Mouse (Mus musculus) CH12.LX (cell line): Measurements from ENCODE around the gene Selenok. TPM values are rescaled to one million over a fixed set of nuclear protein-coding genes. Genes with fewer than 3 reads are reported as not detected.

Experiments used
- DNase-seq: peaks from one replicate; pipeline ENCODE4 v3.0.0-alpha.2; 2013; ENCODE audit errors: extremely low read depth
- H3K27ac ChIP-seq: 2 replicates; pipeline ENCODE4 v1.5.1; 2012; ENCODE audit warnings: low read depth, mild to moderate bottlenecking, control low read depth, moderate library complexity; ENCODE audit not compliant: insufficient read depth
- H3K27me3 ChIP-seq: replicated peaks from 2 replicates; pipeline ENCODE3; 2012; ENCODE audit warnings: inconsistent platforms
- H3K36me3 ChIP-seq, 2 experiments: replicated peaks in 1 of 2; 2 replicates each; pipeline versions ENCODE3 to v1.6.1; 2012; ENCODE audit warnings: inconsistent platforms in 1 of 2, low read length in 1 of 2, mild to moderate bottlenecking in 1 of 2, mixed read lengths in 1 of 2, moderate library complexity in 1 of 2; ENCODE audit not compliant: control insufficient read depth in 1 of 2, insufficient read depth in 1 of 2
- H3K4me1 ChIP-seq, 2 experiments: 2 replicates each; pipeline ENCODE4 v1.6.1; 2012; ENCODE audit warnings: inconsistent platforms in 1 of 2, moderate library complexity in 1 of 2; ENCODE audit not compliant: insufficient read depth in 2 of 2, control insufficient read depth in 1 of 2
- H3K4me2 ChIP-seq: 2 replicates; pipeline ENCODE4 v1.6.1; 2012; ENCODE audit warnings: low read depth, mild to moderate bottlenecking, control low read depth; ENCODE audit not compliant: poor library complexity, insufficient read depth, severe bottlenecking
- H3K4me3 ChIP-seq, 3 experiments: fragments of 150-350 bp in 1 of 3; sonication (generic) in 1 of 3; replicated peaks in 1 of 3; 2 replicates each; pipeline versions ENCODE3 to v1.5.1; 2011 to 2012; ENCODE audit warnings: low read depth in 2 of 3, low read length in 2 of 3, mild to moderate bottlenecking in 2 of 3, moderate library complexity in 2 of 3, control low read depth in 1 of 3, improper control_type of control experiment in 1 of 3, inconsistent platforms in 1 of 3, mixed read lengths in 1 of 3; ENCODE audit not compliant: poor library complexity in 1 of 3
- H3K79me2 ChIP-seq: replicated peaks from 2 replicates; pipeline ENCODE4 v1.6.1; 2012; ENCODE audit warnings: mild to moderate bottlenecking, moderate library complexity; ENCODE audit not compliant: control insufficient read depth, poor library complexity, insufficient read depth, severe bottlenecking; ENCODE audit errors: extremely low read depth
- H3K9ac ChIP-seq: 2 replicates; pipeline ENCODE4 v1.6.1; 2012; ENCODE audit warnings: low read depth, mild to moderate bottlenecking, control low read depth, moderate library complexity; ENCODE audit not compliant: insufficient read depth
- H3K9me3 ChIP-seq: replicated peaks from 2 replicates; pipeline ENCODE3; 2012; ENCODE audit warnings: low read length, inconsistent platforms, mixed read lengths
- GABPA ChIP-seq: IDR thresholded peaks from 2 replicates; pipeline ENCODE4 v1.6.1; 2012; ENCODE audit warnings: low read depth, low read length, improper control_type of control experiment, inconsistent platforms; ENCODE audit not compliant: insufficient replicate concordance
- HCFC1 ChIP-seq: IDR thresholded peaks from 2 replicates; pipeline ENCODE4 v1.6.1; 2012; ENCODE audit warnings: low read depth, mild to moderate bottlenecking, inconsistent platforms, low read length, improper control_type of control experiment
- IRF4 ChIP-seq: IDR thresholded peaks from 2 replicates; pipeline ENCODE4 v1.6.1; 2014; ENCODE audit warnings: low read depth, mild to moderate bottlenecking, inconsistent platforms, low read length, improper control_type of control experiment
- KAT2A ChIP-seq: IDR thresholded peaks from 2 replicates; pipeline ENCODE4 v1.6.1; 2012; ENCODE audit warnings: low read length, improper control_type of control experiment, inconsistent platforms; ENCODE audit not compliant: insufficient replicate concordance
- MAFK ChIP-seq: IDR thresholded peaks from 2 replicates; pipeline ENCODE4 v1.6.1; 2011; ENCODE audit warnings: low read length, improper control_type of control experiment; ENCODE audit not compliant: insufficient replicate concordance
- MAZ ChIP-seq: IDR thresholded peaks from 2 replicates; pipeline ENCODE4 v1.6.1; 2012; ENCODE audit warnings: low read depth, mild to moderate bottlenecking, inconsistent platforms, low read length, improper control_type of control experiment, moderate library complexity
- MYC ChIP-seq: IDR thresholded peaks from 2 replicates; pipeline ENCODE4 v1.6.1; 2011; ENCODE audit warnings: low read depth, mild to moderate bottlenecking, improper control_type of control experiment, low read length
- NRF1 ChIP-seq: IDR thresholded peaks from 2 replicates; pipeline ENCODE4 v1.6.1; 2014; ENCODE audit warnings: low read depth, mild to moderate bottlenecking, inconsistent platforms, low read length, improper control_type of control experiment, moderate library complexity
- PAX5 ChIP-seq: IDR thresholded peaks from 2 replicates; pipeline ENCODE4 v1.6.1; 2012; ENCODE audit warnings: low read length, inconsistent platforms, mixed read lengths
- POLR2A ChIP-seq: IDR thresholded peaks from 2 replicates; pipeline ENCODE4 v1.6.1; 2011; ENCODE audit warnings: low read depth, mild to moderate bottlenecking, improper control_type of control experiment, low read length
- RAD21 ChIP-seq: IDR thresholded peaks from 2 replicates; pipeline ENCODE4 v1.6.1; 2011; ENCODE audit warnings: low read depth, mild to moderate bottlenecking, low read length, improper control_type of control experiment, moderate library complexity
- RCOR1 ChIP-seq: conservative IDR thresholded peaks from 2 replicates; pipeline ENCODE4 v1.6.1; 2012; ENCODE audit warnings: low read depth, mild to moderate bottlenecking, inconsistent platforms, low read length, improper control_type of control experiment
- SMC3 ChIP-seq: IDR thresholded peaks from 2 replicates; pipeline ENCODE4 v1.6.1; 2011; ENCODE audit warnings: low read depth, low read length, improper control_type of control experiment
- TBP ChIP-seq: conservative IDR thresholded peaks from 2 replicates; pipeline ENCODE4 v1.6.1; 2011; ENCODE audit warnings: low read depth, low read length, improper control_type of control experiment
- TCF12 ChIP-seq: IDR thresholded peaks from 2 replicates; pipeline ENCODE4 v1.6.1; 2014; ENCODE audit warnings: low read depth, mild to moderate bottlenecking, inconsistent platforms, low read length, improper control_type of control experiment
- UBTF ChIP-seq: IDR thresholded peaks from 2 replicates; pipeline ENCODE4 v1.6.1; 2012; ENCODE audit warnings: low read depth, mild to moderate bottlenecking, inconsistent platforms, low read length, improper control_type of control experiment, moderate library complexity
- USF1 ChIP-seq: IDR thresholded peaks from 2 replicates; pipeline ENCODE4 v1.6.1; 2014; ENCODE audit warnings: low read depth, mild to moderate bottlenecking, inconsistent platforms, low read length, improper control_type of control experiment
- ZC3H11A ChIP-seq: IDR thresholded peaks from 2 replicates; pipeline ENCODE4 v1.6.1; 2012; ENCODE audit warnings: low read depth, mild to moderate bottlenecking, inconsistent platforms, low read length, improper control_type of control experiment
- ZKSCAN1 ChIP-seq: IDR thresholded peaks from 2 replicates; pipeline ENCODE4 v1.6.1; 2012; ENCODE audit warnings: low read depth, inconsistent platforms, low read length, improper control_type of control experiment, borderline replicate concordance
- ZMIZ1 ChIP-seq: IDR thresholded peaks from 2 replicates; pipeline ENCODE4 v1.6.1; 2012; ENCODE audit warnings: low read depth, mild to moderate bottlenecking, inconsistent platforms, low read length, improper control_type of control experiment
- dilution Hi-C: fragments of 300-500 bp; cut with MboI; formaldehyde crosslinking; loops from 2 replicates; pipeline ENCODE4 v1.14.3; 2020; ENCODE audit warnings: low sequenced_read_pairs; ENCODE audit not compliant: extremely low pct_unique_long_range_greater_than_20kb, extremely low pct_ligation_motif_present
- in situ Hi-C: fragments of 300-500 bp; cut with MboI; formaldehyde crosslinking; loops from 3 replicates; pipeline ENCODE4 v1.14.3; 2019; ENCODE audit warnings: low sequenced_read_pairs, low pct_ligation_motif_present, low pct_unique_long_range_greater_than_20kb, mixed read lengths
- polyA plus RNA-seq: library from polyadenylated mRNA; unstranded; fragments of >175 nt; gene quantifications from 2 replicates; pipeline ENCODE4 v1.2.1, GENCODE M21; 2012; ENCODE audit warnings: low read depth; ENCODE audit not compliant: insufficient read length
- total RNA-seq, 2 experiments: library from RNA; depleted of rRNA; stranded (reverse); fragments of 300-350 nt in 1 of 2; fragments of >200 nt in 1 of 2; gene quantifications; 2 replicates each; pipeline ENCODE4 v1.2.3; 2012 to 2014

Gene Selenok
- total and polyA plus RNA-seq, 3 experiments = 48.5 to 83.7 (median 63.0) TPM

DNA sequence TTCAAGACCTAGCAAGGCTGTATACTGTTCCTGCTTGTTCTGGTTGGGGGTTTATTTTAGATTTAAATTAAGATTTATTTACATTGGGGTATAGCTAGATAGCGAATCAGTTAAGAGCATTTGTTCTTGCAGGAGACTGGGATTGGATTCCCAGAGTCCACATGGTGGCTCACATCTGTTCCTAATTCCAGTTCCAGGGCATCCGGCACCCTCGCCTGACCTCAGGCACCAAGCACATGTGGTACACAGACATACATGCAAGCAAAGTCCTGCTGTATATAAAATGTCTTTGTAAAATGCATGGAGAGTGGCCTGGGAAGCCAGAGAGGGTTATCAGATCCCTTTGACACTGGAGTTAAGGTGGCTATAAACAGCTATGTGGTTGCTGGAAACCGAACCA, 26.9 kb downstream of the Selenok start:
- Histone ChIP-seq H3K79me2 (no peaks in the 10 kb centered on the region), H3K27ac (no peak overlapping the region), H3K4me3 (no peak overlapping the region), H3K4me2 (no peak overlapping the region), H3K36me3 (peaks cover 58 to 83% of the 10 kb centered on the region in 2 experiments), H3K9me3 (no peaks in the 10 kb centered on the region), H3K27me3 (no peaks in the 10 kb centered on the region), H3K4me1 (peaks cover 10 to 24% of the 10 kb centered on the region in 2 experiments), H3K9ac (no peak overlapping the region)
- dilution Hi-C loops = no loop called here
- TF ChIP-seq ZMIZ1 = no peak
- no peak for TF ChIP-seq RCOR1
- no peak for TF ChIP-seq TBP
- TF ChIP-seq USF1 = no peak
- no peak for TF ChIP-seq UBTF
- no peak for TF ChIP-seq SMC3
- TF ChIP-seq RAD21 = no peak
- no peak for TF ChIP-seq MYC
- no peak for TF ChIP-seq POLR2A
- TF ChIP-seq KAT2A = no peak
- TF ChIP-seq GABPA = no peak
- TF ChIP-seq TCF12 = no peak
- TF ChIP-seq NRF1 = no peak
- TF ChIP-seq IRF4 = no peak
- no peak for TF ChIP-seq ZKSCAN1
- TF ChIP-seq PAX5 = no peak
- TF ChIP-seq MAZ = no peak
- no peak for TF ChIP-seq HCFC1
- in situ Hi-C loops = no loop called here
- DNase-seq = no peak

DNA sequence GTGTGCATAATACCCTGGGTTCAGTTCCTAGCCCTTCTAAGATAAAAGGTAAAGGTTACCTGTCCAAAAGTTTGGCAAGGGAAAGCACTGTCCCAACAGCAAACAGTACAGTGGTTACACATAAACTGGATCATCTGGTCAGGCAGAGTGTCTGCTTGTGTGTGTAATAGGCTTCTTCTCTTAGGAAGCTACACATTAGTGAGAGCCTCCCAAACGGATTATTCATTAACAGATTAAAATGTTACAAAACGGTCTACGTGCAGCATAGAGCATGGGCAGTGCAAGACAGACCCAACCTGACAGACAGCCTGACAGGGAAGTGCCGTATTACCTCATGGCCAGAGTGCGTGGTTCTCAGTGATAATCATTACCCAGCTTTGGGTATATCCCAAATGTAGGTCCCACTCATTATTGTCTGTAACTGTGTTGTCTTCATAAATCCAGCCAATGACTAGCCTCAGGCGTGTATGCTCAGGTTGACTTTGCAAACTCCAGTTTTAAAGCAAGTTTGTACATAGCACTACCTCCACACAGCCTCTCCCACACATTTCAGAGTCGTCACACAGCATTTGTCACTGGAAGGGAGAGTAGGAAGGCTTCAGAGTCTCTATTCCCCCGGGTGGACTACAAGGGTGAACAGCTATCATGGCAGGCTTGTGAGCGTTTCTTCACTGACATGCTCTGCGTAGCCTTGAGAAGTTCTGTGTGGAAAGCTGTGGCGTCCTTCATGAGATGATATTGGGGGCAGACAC, 28.1 kb downstream of the Selenok start:
- Histone ChIP-seq H3K79me2 (no peaks in the 10 kb centered on the region), H3K4me3 (no peak overlapping the region), H3K27ac (no peak overlapping the region), H3K27me3 (no peaks in the 10 kb centered on the region), H3K36me3 (peaks cover 47 to 71% of the 10 kb centered on the region in 2 experiments), H3K9me3 (no peaks in the 10 kb centered on the region), H3K4me1 (peaks cover 10 to 36% of the 10 kb centered on the region in 2 experiments), H3K4me2 (no peak overlapping the region), H3K9ac (no peak overlapping the region)
- DNase-seq = no peak
- dilution Hi-C loops = no loop called here
- no peak for TF ChIP-seq MAFK
- no peak for TF ChIP-seq ZC3H11A
- no peak for TF ChIP-seq TBP
- in situ Hi-C loops = no loop called here
